Mouse (Mus musculus): ENCODE results near the gene Slc39a8.

The Slc39a8 gene

DNA sequence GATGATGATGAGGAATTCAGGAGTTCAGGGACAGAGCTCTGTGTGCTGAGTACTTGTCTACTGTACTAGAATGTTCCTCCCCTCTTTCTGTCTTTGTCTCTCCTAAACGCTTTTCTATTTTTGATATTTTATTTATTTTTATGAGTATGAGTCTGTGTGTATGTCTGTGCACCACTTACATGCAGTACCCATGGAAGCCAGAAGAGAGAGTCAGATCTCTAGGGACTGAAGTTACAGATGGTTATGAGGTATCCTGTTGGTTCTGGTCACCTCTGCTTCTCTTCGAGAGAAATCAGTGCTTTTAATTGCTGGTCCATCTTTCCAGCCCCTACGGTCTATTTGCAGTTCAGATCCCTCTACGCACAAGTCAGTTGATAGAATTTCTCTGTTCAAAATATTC, 90.9 kb downstream of the Slc39a8 start:
- DNase-seq (ENCODE audit: low spot score in 2 of 2), result no peak

GRCm38 (mm10) chr3:135918566-135919180, 93.6 kb downstream of the Slc39a8 start:
- DNase-seq (ENCODE audit: low spot score in 2 of 2), result no peak

DNA sequence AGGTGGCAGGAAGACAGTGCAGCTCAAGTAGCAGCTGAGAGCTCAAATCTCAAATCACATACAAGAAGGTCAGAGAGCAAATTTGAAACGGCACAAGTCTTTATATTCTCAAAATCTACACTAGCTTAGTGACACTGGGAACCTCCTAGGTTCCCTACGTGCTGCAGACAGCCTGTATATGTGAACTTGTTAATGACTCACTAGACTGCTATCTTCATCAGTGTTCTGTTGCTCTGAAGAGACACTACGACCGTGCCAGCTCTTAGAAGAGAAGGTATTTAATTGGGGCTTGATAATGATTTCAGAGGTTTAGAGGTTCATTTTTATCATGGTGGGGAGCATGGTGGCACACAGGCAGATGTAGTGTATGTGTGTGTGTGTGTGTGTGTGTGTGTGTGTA, 94.2 kb downstream of the Slc39a8 start:
- DNase-seq (ENCODE audit: low spot score in 2 of 2), result no peak

DNA sequence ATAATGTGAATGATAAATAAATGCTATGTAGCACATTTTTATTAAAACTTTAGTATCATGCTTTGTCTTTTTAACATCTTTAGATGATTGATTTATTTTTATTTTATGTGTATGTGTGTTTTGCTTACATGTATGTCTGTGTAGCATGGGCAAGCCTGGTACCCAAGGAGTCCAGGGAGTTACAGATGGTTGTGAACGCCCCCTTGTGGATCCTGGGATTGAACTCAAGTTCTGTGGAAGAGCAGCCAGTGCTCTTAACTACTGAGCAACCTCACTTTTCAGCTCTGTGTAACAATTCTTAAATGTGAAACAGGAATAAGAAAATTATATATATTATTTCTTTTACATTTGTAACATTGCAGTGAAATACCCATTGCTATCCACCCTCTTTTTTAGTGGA, 101.7 kb downstream of the Slc39a8 start:
- no peak for DNase-seq (ENCODE audit: low spot score in 2 of 2)

DNA sequence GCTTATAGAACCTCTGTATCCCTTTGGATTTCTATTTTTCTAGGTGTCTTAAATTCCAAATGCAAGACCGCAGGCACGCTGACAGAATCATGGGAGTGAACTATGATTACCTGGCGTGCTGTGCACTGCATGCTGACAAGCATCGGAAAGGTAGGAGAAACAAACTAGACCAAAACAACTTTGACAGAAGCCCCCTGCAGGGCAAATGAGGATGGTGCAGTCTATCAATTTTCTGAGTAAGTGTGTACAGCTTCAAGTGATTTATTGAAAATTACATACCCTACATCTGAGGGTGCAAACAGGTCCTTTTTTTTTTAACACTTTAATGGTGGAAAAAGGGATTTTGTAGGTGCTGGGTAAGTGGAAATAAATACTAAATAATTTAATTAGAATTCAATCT, 103.1 kb downstream of the Slc39a8 start:
- DNase-seq (ENCODE audit: low spot score in 2 of 2), result no peak

DNA sequence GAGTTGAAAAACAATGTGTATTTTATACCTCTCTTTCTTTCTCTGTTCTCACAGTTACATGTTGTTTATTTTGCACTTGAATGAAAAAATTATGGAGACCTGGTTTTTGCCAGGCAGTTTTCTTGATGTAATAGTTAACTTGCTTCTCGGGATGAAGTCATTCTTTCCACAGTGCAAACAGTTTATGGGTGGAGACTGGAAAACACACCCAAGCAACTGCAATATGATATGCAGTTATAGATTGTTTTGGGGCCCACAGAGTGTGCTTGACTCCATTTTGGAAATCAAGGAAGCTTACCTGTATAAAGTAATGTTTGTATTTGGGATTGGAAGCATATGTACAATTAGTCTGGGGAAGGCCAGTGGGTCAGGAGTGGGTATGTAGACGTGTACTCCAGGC, 112.4 kb downstream of the Slc39a8 start:
- no peak for DNase-seq (ENCODE audit: low spot score in 2 of 2)
